Mouse (Mus musculus) heart, adult 8-10 months (tissue): ENCODE measurements around the gene Vat1. TPM values are rescaled to one million over a fixed set of nuclear protein-coding genes. Genes with fewer than 3 reads are reported as not detected.
"Not testable (repeated sequence)": the region's sequence is repeated elsewhere in the genome, so short reads cannot be mapped to it uniquely, and the experiment has no call there.

Experiments used
- DNase-seq: peaks from one replicate; pipeline ENCODE4 v3.0.0; 2022; ENCODE audit warnings: low spot score
- total RNA-seq, 4 experiments: library from RNA; stranded (reverse); gene quantifications; 2 replicates each; pipeline ENCODE4 v1.2.4; 2022

Vat1 gene
- total RNA-seq, 4 experiments from 2014 or later: 20.6 to 23.2 (median 21.8) TPM

DNA sequence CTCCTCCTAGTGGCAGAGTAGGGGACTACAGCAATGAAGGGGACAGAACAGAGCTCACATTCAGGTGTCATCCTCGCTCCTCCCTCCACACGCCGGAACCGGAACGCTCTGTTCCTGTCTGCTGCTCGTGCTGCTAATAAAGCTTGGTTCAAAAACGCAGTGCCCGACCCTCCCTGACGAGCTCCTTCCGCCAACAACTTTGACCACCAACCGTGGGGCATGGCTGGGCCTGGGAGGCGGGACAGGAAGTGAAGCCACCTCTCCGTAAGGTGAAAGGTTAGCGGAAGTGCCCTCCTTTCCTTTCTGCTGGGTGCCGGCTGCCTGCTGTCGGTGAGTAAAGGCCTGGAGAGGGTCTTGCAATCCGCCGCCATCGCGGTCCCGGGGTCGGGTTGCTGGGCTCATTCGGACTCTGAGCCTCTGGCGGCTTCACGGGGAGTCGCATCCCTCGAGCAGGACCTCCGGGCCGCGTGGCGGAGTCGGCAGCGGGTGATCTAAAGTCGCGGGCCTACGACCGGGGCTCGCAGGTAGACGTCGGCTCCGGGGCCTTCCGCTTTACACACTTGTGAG lies 23.8 kb downstream of the Vat1 start, which contains the start of gene Rpl27:
Rpl27 (plus strand) TSS at position 172 of the 567 bp plus-strand sequence.
- peak; percentile 97 for DNase-seq

- not testable (repeated sequence) for DNase-seq
These were observed 24.4 kb downstream of the Vat1 start for GRCm38 (mm10) chr11:101441450-101442126.

- DNase-seq: not testable (repeated sequence)
These were observed 28.0 kb downstream of the Vat1 start for GRCm38 (mm10) chr11:101438006-101438405.

- no peak for DNase-seq
These were observed 29.1 kb downstream of the Vat1 start for GRCm38 (mm10) chr11:101436916-101437315.

GRCm38 (mm10) chr11:101435831-101436230 lies 30.2 kb downstream of the Vat1 start:
- DNase-seq: no peak

- no peak for DNase-seq
These were observed 32.6 kb downstream of the Vat1 start for GRCm38 (mm10) chr11:101433396-101433795.

- DNase-seq: no peak
These were observed 34.7 kb downstream of the Vat1 start for GRCm38 (mm10) chr11:101431327-101431726.

DNA sequence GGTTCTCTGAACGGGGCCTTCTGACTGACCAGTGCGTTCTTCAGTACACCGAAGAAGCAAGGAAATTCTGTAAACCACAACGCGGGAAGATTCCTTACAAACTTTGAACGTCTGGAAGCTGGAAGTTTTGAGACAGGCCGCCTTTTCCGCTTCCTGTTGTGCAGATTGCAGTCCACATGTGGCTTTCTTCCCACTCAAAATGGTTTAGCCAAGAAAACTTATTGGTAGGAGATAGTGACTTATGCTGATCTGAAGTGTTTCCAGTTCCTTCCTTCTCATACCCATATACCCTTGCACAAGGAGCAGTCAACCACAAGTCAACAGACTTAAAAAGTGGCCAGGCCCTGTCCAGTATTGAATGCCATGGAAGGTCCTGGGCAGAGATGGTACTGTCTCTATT lies 39.9 kb downstream of the Vat1 start:
- DNase-seq: no peak

- peak; percentile 97 for DNase-seq
These were observed 40.9 kb downstream of the Vat1 start, which contains the start of the genes Rundc1 and Ptges3l for GRCm38 (mm10) chr11:101424925-101425813. Gene Rundc1 (plus strand): TSS chr11:101425085. Gene Ptges3l (minus strand): TSS chr11:101425333.

DNA sequence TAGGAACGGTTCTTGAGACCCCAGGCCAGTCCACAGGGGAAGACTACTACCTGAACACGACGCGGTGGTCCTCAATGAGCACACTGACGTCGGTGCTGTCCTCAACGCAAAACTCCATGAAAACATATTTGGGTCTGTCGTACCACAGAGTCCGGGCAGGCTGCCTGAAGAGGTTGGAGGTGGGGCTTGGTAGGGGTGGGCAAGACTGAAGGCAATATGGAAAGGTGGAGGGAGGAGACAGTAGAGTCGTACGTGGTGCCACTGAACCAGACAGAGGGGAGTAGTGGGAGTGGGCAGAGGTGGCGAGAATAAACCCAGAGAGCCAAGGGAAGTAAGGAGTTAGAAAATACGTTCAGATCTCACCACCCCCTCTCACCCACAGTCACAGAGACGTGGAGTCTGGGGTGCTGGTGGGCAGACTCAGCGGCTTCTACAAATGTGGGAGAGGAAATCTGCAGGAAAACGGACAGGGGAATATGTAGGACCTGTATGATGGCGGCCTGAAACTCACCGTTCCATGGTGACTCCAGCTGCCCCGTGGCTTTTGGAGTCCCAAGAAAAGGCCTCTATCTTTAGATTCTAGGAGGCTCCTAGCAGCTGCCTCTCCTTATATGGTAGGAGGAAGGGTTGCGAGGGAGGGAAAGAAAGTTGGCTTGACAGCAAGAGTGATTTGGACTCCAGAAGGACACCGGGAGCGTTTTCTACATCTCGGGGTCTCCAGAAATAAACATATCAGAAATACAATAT lies 41.8 kb downstream of the Vat1 start, which contains the start of gene Gm27029:
Gm27029 (minus strand) TSS at position 692 of the 747 bp plus-strand sequence.
- no peak for DNase-seq

- DNase-seq: no peak
These were observed 45.9 kb downstream of the Vat1 start for GRCm38 (mm10) chr11:101420148-101420547.

- no peak for DNase-seq
These were observed 46.4 kb downstream of the Vat1 start for GRCm38 (mm10) chr11:101419610-101420009.

DNA sequence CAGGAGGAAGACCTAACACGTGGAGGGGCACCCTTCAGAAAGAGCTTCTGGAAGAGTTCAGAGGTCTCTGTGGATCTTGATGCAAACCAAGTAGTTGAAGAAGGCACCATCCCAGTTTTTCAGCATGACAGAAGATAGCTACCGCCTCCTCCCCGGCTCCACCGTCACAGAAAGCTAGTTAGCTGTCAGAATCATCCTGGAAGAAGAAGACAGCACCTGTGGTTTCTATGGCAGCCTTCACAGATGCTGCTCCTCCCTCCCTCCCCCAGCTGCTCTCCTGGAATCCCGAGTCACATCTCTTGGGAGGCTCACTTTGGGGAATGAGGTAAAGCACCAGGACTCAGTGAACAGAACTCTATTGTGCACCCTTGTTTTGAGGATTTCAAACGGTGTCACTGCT lies 47.0 kb downstream of the Vat1 start:
- no peak for DNase-seq

GRCm38 (mm10) chr11:101417101-101417855 lies 48.8 kb downstream of the Vat1 start, which contains the start of gene Aarsd1:
Gene Aarsd1 (minus strand): TSS chr11:101417615.
- DNase-seq: peak; percentile 89

DNA sequence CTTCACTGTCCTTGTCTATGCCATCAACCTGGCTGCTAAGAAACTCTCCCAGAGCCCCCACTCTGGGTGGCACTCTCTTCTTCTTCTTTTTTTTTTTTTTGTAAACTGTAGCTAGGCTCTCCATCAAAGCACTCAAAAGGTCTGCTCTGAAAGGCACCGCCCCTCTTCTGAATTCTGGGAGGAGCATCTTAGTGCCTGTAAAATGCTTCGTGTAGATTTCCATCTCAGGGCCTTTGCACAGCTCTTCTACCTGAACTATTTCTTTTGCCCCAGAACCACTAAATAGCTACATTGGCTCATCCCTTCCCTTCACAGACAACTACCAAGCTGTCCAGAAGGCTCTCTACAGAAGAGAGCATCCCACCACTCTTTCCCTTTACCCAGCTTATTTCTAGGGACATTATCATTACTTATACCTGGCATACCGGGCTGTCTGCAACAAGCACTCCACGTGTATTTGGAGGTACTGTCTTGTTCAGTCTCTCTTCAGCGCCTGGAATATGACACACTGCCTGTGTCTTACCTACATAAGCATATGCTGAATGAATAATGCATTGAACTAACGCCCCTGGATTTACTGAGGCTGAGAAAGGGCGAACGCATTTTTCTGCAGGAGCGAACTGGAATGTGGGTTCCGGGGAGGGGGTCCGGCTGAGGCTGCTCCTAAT lies 49.5 kb downstream of the Vat1 start:
- no peak for DNase-seq

- no peak for DNase-seq
These were observed 50.7 kb downstream of the Vat1 start for GRCm38 (mm10) chr11:101415306-101415705.
